Mouse (Mus musculus): ENCODE results near the gene Wfs1. TPM values are rescaled to one million over a fixed set of nuclear protein-coding genes. Genes with fewer than 3 reads are reported as not detected.

Gene Wfs1
- polyA plus RNA-seq, 1 experiment, result 8.5 TPM

GRCm38 (mm10) chr5:36975336-36975735 is 13.7 kb downstream of the Wfs1 start:
- H3K4me3 ChIP-seq (ENCODE audit: control insufficient read depth, insufficient read depth, low read length), result no peak overlapping the region
- H3K36me3 ChIP-seq (ENCODE audit: control insufficient read depth, insufficient read depth, low read length), result no peaks in the 10 kb centered on the region
- WGBS, result 94% methylated on average over 13 of the region's 13 CpGs
- H3K27me3 ChIP-seq (ENCODE audit: control insufficient read depth, insufficient read depth, low read length), result no peaks in the 10 kb centered on the region
- H3K4me1 ChIP-seq (replicated peaks; ENCODE audit: control insufficient read depth, insufficient read depth, low read length), result peaks cover 19% of the 10 kb centered on the region
- H3K27ac ChIP-seq (ENCODE audit: control insufficient read depth, insufficient read depth, low read length), result no peak overlapping the region
- no peak for DNase-seq
- no peak for TF ChIP-seq POLR2A (IDR thresholded peaks at IDR 0.05; ENCODE audit: control insufficient read depth, extremely low read depth, insufficient read depth, low read length, poor library complexity)
- TF ChIP-seq CTCF (IDR thresholded peaks at IDR 0.05; ENCODE audit: borderline replicate concordance, control insufficient read depth, extremely low read depth, insufficient read depth, low read length, poor library complexity), result no peak

- no peak overlapping the region for H3K4me3 ChIP-seq (ENCODE audit: control insufficient read depth, insufficient read depth, low read length)
- 95% methylated on average over 8 of the region's 8 CpGs for WGBS
- H3K27me3 ChIP-seq (ENCODE audit: control insufficient read depth, insufficient read depth, low read length), result no peaks in the 10 kb centered on the region
- H3K27ac ChIP-seq (ENCODE audit: control insufficient read depth, insufficient read depth, low read length), result no peak overlapping the region
- no peak for DNase-seq
- H3K4me1 ChIP-seq (replicated peaks; ENCODE audit: control insufficient read depth, insufficient read depth, low read length), result no peaks in the 10 kb centered on the region
- no peak for TF ChIP-seq POLR2A (IDR thresholded peaks at IDR 0.05; ENCODE audit: control insufficient read depth, extremely low read depth, insufficient read depth, low read length, poor library complexity)
- H3K36me3 ChIP-seq (ENCODE audit: control insufficient read depth, insufficient read depth, low read length), result no peaks in the 10 kb centered on the region
Observed at GRCm38 (mm10) chr5:36971587-36971986, 17.4 kb downstream of the Wfs1 start.

- no peak for DNase-seq
- Histone ChIP-seq H3K4me3 (ENCODE audit: control insufficient read depth, insufficient read depth, low read length) (no peak overlapping the region), H3K36me3 (ENCODE audit: control insufficient read depth, insufficient read depth, low read length) (no peaks in the 10 kb centered on the region), H3K27ac (ENCODE audit: control insufficient read depth, insufficient read depth, low read length) (no peak overlapping the region), H3K27me3 (ENCODE audit: control insufficient read depth, insufficient read depth, low read length) (no peaks in the 10 kb centered on the region), H3K4me1 (replicated peaks; ENCODE audit: control insufficient read depth, insufficient read depth, low read length) (no peaks in the 10 kb centered on the region)
- 84% methylated on average over 5 of the region's 5 CpGs for WGBS
- TF ChIP-seq POLR2A (IDR thresholded peaks at IDR 0.05; ENCODE audit: control insufficient read depth, extremely low read depth, insufficient read depth, low read length, poor library complexity) (no peak), CTCF (IDR thresholded peaks at IDR 0.05; ENCODE audit: borderline replicate concordance, control insufficient read depth, extremely low read depth, insufficient read depth, low read length, poor library complexity) (no peak)
Observed at GRCm38 (mm10) chr5:36960501-36960900, 28.5 kb downstream of the Wfs1 start.

GRCm38 (mm10) chr5:36958837-36959236 is 30.2 kb downstream of the Wfs1 start:
- Histone ChIP-seq H3K4me1 (replicated peaks; ENCODE audit: control insufficient read depth, insufficient read depth, low read length) (no peaks in the 10 kb centered on the region), H3K4me3 (ENCODE audit: control insufficient read depth, insufficient read depth, low read length) (no peak overlapping the region), H3K27me3 (ENCODE audit: control insufficient read depth, insufficient read depth, low read length) (no peaks in the 10 kb centered on the region), H3K27ac (ENCODE audit: control insufficient read depth, insufficient read depth, low read length) (no peak overlapping the region), H3K36me3 (ENCODE audit: control insufficient read depth, insufficient read depth, low read length) (no peaks in the 10 kb centered on the region)
- DNase-seq, result peak; percentile 76
- 33% methylated on average over 5 of the region's 5 CpGs for WGBS
- no peak for TF ChIP-seq POLR2A (IDR thresholded peaks at IDR 0.05; ENCODE audit: control insufficient read depth, extremely low read depth, insufficient read depth, low read length, poor library complexity)
- peak; percentile 58; the same call in 1 of the 2 replicates for TF ChIP-seq CTCF (IDR thresholded peaks at IDR 0.05; ENCODE audit: borderline replicate concordance, control insufficient read depth, extremely low read depth, insufficient read depth, low read length, poor library complexity)

- WGBS, result 12% methylated on average over 4 of the region's 4 CpGs
- no peaks in the 10 kb centered on the region for H3K36me3 ChIP-seq (ENCODE audit: control insufficient read depth, insufficient read depth, low read length)
- H3K4me3 ChIP-seq (ENCODE audit: control insufficient read depth, insufficient read depth, low read length), result no peak overlapping the region
- no peak overlapping the region for H3K27ac ChIP-seq (ENCODE audit: control insufficient read depth, insufficient read depth, low read length)
- peak; percentile 69; the same call in 1 of the 2 replicates for TF ChIP-seq CTCF (IDR thresholded peaks at IDR 0.05; ENCODE audit: borderline replicate concordance, control insufficient read depth, extremely low read depth, insufficient read depth, low read length, poor library complexity)
- TF ChIP-seq POLR2A (IDR thresholded peaks at IDR 0.05; ENCODE audit: control insufficient read depth, extremely low read depth, insufficient read depth, low read length, poor library complexity), result no peak
- no peaks in the 10 kb centered on the region for H3K27me3 ChIP-seq (ENCODE audit: control insufficient read depth, insufficient read depth, low read length)
- H3K4me1 ChIP-seq (replicated peaks; ENCODE audit: control insufficient read depth, insufficient read depth, low read length), result no peaks in the 10 kb centered on the region
- DNase-seq, result peak; percentile 58
Observed at GRCm38 (mm10) chr5:36955366-36955765, 33.6 kb downstream of the Wfs1 start.

GRCm38 (mm10) chr5:36952311-36952710 is 36.7 kb downstream of the Wfs1 start:
- H3K36me3 ChIP-seq (ENCODE audit: control insufficient read depth, insufficient read depth, low read length), result no peaks in the 10 kb centered on the region
- no peak overlapping the region for H3K27ac ChIP-seq (ENCODE audit: control insufficient read depth, insufficient read depth, low read length)
- DNase-seq, result no peak
- no peak for TF ChIP-seq CTCF (IDR thresholded peaks at IDR 0.05; ENCODE audit: borderline replicate concordance, control insufficient read depth, extremely low read depth, insufficient read depth, low read length, poor library complexity)
- TF ChIP-seq POLR2A (IDR thresholded peaks at IDR 0.05; ENCODE audit: control insufficient read depth, extremely low read depth, insufficient read depth, low read length, poor library complexity), result no peak
- H3K4me1 ChIP-seq (replicated peaks; ENCODE audit: control insufficient read depth, insufficient read depth, low read length), result no peaks in the 10 kb centered on the region
- WGBS, result 94% methylated on average over 15 of the region's 15 CpGs
- H3K4me3 ChIP-seq (ENCODE audit: control insufficient read depth, insufficient read depth, low read length), result no peak overlapping the region
- H3K27me3 ChIP-seq (ENCODE audit: control insufficient read depth, insufficient read depth, low read length), result no peaks in the 10 kb centered on the region

GRCm38 (mm10) chr5:36950871-36951270 is 38.1 kb downstream of the Wfs1 start:
- H3K27ac ChIP-seq (ENCODE audit: control insufficient read depth, insufficient read depth, low read length), result no peak overlapping the region
- H3K4me1 ChIP-seq (replicated peaks; ENCODE audit: control insufficient read depth, insufficient read depth, low read length), result no peaks in the 10 kb centered on the region
- TF ChIP-seq CTCF (IDR thresholded peaks at IDR 0.05; ENCODE audit: borderline replicate concordance, control insufficient read depth, extremely low read depth, insufficient read depth, low read length, poor library complexity) (no peak), POLR2A (IDR thresholded peaks at IDR 0.05; ENCODE audit: control insufficient read depth, extremely low read depth, insufficient read depth, low read length, poor library complexity) (no peak)
- DNase-seq, result peak; percentile 33
- WGBS, result 54% methylated on average over 2 of the region's 2 CpGs
- H3K27me3 ChIP-seq (ENCODE audit: control insufficient read depth, insufficient read depth, low read length), result no peaks in the 10 kb centered on the region
- no peak overlapping the region for H3K4me3 ChIP-seq (ENCODE audit: control insufficient read depth, insufficient read depth, low read length)
- no peaks in the 10 kb centered on the region for H3K36me3 ChIP-seq (ENCODE audit: control insufficient read depth, insufficient read depth, low read length)
